Mouse (Mus musculus): ENCODE measurements around the gene Prepl. TPM values are rescaled to one million over a fixed set of nuclear protein-coding genes. Genes with fewer than 3 reads are reported as not detected.

Gene Prepl
- polyA plus RNA-seq, 1 experiment from 2014 or later: 129 TPM

GRCm38 (mm10) chr17:85038311-85038710 is 51.7 kb downstream of the Prepl start:
- DNase-seq: no peak
- WGBS: 83% methylated on average over 4 of the region's 4 CpGs

GRCm38 (mm10) chr17:85037855-85038254 is 52.2 kb downstream of the Prepl start:
- Histone ChIP-seq H3K36me3 (ENCODE audit: control insufficient read depth, insufficient read depth, low read length) (no peaks in the 10 kb centered on the region), H3K27me3 (ENCODE audit: control insufficient read depth, insufficient read depth, low read length) (no peaks in the 10 kb centered on the region), H3K9ac (replicated peaks; ENCODE audit: low read length) (no peak overlapping the region), H3K27ac (replicated peaks; ENCODE audit: low read depth, low read length) (no peak overlapping the region), H3K4me3 (replicated peaks; ENCODE audit: low read depth, low read length) (no peak overlapping the region), H3K4me1 (ENCODE audit: control insufficient read depth, insufficient read depth, low read length) (no peaks in the 10 kb centered on the region), H3K4me2 (ENCODE audit: low read length) (no peak overlapping the region), H3K9me3 (ENCODE audit: control insufficient read depth, low read length) (no peaks in the 10 kb centered on the region)
- ATAC-seq (ENCODE audit: low FRiP score, low TSS enrichment): no peak
- no peak for DNase-seq
- WGBS: 86% methylated on average over 5 of the region's 5 CpGs

More at GRCm38 (mm10) chr17:85038311-85038710, 51.7 kb downstream of the Prepl start:
- no peaks in the 10 kb centered on the region for H3K27me3 ChIP-seq (ENCODE audit: control insufficient read depth, insufficient read depth, low read length)
- H3K4me3 ChIP-seq (replicated peaks; ENCODE audit: low read depth, low read length): no peak overlapping the region
- H3K4me1 ChIP-seq (ENCODE audit: control insufficient read depth, insufficient read depth, low read length): no peaks in the 10 kb centered on the region
- no peak overlapping the region for H3K27ac ChIP-seq (replicated peaks; ENCODE audit: low read depth, low read length)
- no peak for ATAC-seq (ENCODE audit: low FRiP score, low TSS enrichment)
- no peaks in the 10 kb centered on the region for H3K9me3 ChIP-seq (ENCODE audit: control insufficient read depth, low read length)
- no peak overlapping the region for H3K4me2 ChIP-seq (ENCODE audit: low read length)
- H3K9ac ChIP-seq (replicated peaks; ENCODE audit: low read length): no peak overlapping the region
- H3K36me3 ChIP-seq (ENCODE audit: control insufficient read depth, insufficient read depth, low read length): no peaks in the 10 kb centered on the region

- Histone ChIP-seq H3K27me3 (ENCODE audit: control insufficient read depth, insufficient read depth, low read length) (no peaks in the 10 kb centered on the region), H3K4me1 (ENCODE audit: control insufficient read depth, insufficient read depth, low read length) (no peaks in the 10 kb centered on the region), H3K9me3 (ENCODE audit: control insufficient read depth, low read length) (no peaks in the 10 kb centered on the region), H3K9ac (replicated peaks; ENCODE audit: low read length) (no peak overlapping the region), H3K36me3 (ENCODE audit: control insufficient read depth, insufficient read depth, low read length) (no peaks in the 10 kb centered on the region), H3K4me3 (replicated peaks; ENCODE audit: low read depth, low read length) (no peak overlapping the region), H3K27ac (replicated peaks; ENCODE audit: low read depth, low read length) (no peak overlapping the region), H3K4me2 (ENCODE audit: low read length) (no peak overlapping the region)
- peak; percentile 18 for DNase-seq
- no peak for ATAC-seq (ENCODE audit: low FRiP score, low TSS enrichment)
- WGBS: 66% methylated on average over 11 of the region's 11 CpGs
These were observed 56.0 kb downstream of the Prepl start for GRCm38 (mm10) chr17:85034068-85034467.

GRCm38 (mm10) chr17:85033087-85033486 is 57.0 kb downstream of the Prepl start:
- Histone ChIP-seq H3K4me1 (ENCODE audit: control insufficient read depth, insufficient read depth, low read length) (no peaks in the 10 kb centered on the region), H3K27me3 (ENCODE audit: control insufficient read depth, insufficient read depth, low read length) (no peaks in the 10 kb centered on the region), H3K9me3 (ENCODE audit: control insufficient read depth, low read length) (no peaks in the 10 kb centered on the region), H3K4me3 (replicated peaks; ENCODE audit: low read depth, low read length) (no peak overlapping the region), H3K4me2 (ENCODE audit: low read length) (no peak overlapping the region), H3K36me3 (ENCODE audit: control insufficient read depth, insufficient read depth, low read length) (no peaks in the 10 kb centered on the region), H3K27ac (replicated peaks; ENCODE audit: low read depth, low read length) (no peak overlapping the region), H3K9ac (replicated peaks; ENCODE audit: low read length) (no peak overlapping the region)
- DNase-seq (no peak), ATAC-seq (ENCODE audit: low FRiP score, low TSS enrichment) (no peak)
- 88% methylated on average over 3 of the region's 3 CpGs for WGBS

GRCm38 (mm10) chr17:85030651-85031050 is 59.4 kb downstream of the Prepl start:
- no peaks in the 10 kb centered on the region for H3K27me3 ChIP-seq (ENCODE audit: control insufficient read depth, insufficient read depth, low read length)
- no peak overlapping the region for H3K4me3 ChIP-seq (replicated peaks; ENCODE audit: low read depth, low read length)
- H3K27ac ChIP-seq (replicated peaks; ENCODE audit: low read depth, low read length): no peak overlapping the region
- H3K4me2 ChIP-seq (ENCODE audit: low read length): no peak overlapping the region
- H3K4me1 ChIP-seq (ENCODE audit: control insufficient read depth, insufficient read depth, low read length): no peaks in the 10 kb centered on the region
- no peaks in the 10 kb centered on the region for H3K9me3 ChIP-seq (ENCODE audit: control insufficient read depth, low read length)
- no peaks in the 10 kb centered on the region for H3K36me3 ChIP-seq (ENCODE audit: control insufficient read depth, insufficient read depth, low read length)
- ATAC-seq (ENCODE audit: low FRiP score, low TSS enrichment) (no peak), DNase-seq (no peak)
- WGBS: 79% methylated on average over 5 of the region's 5 CpGs
- H3K9ac ChIP-seq (replicated peaks; ENCODE audit: low read length): no peak overlapping the region

- Histone ChIP-seq H3K4me1 (ENCODE audit: control insufficient read depth, insufficient read depth, low read length) (no peaks in the 10 kb centered on the region), H3K27me3 (ENCODE audit: control insufficient read depth, insufficient read depth, low read length) (no peaks in the 10 kb centered on the region), H3K27ac (replicated peaks; ENCODE audit: low read depth, low read length) (no peak overlapping the region), H3K4me3 (replicated peaks; ENCODE audit: low read depth, low read length) (no peak overlapping the region), H3K4me2 (ENCODE audit: low read length) (no peak overlapping the region), H3K9ac (replicated peaks; ENCODE audit: low read length) (no peak overlapping the region), H3K36me3 (ENCODE audit: control insufficient read depth, insufficient read depth, low read length) (no peaks in the 10 kb centered on the region), H3K9me3 (ENCODE audit: control insufficient read depth, low read length) (no peaks in the 10 kb centered on the region)
- WGBS: 93% methylated on average over 10 of the region's 10 CpGs
- DNase-seq (no peak), ATAC-seq (ENCODE audit: low FRiP score, low TSS enrichment) (no peak)
These were observed 61.2 kb downstream of the Prepl start for GRCm38 (mm10) chr17:85028797-85029196.

- Histone ChIP-seq H3K27me3 (ENCODE audit: control insufficient read depth, insufficient read depth, low read length) (no peaks in the 10 kb centered on the region), H3K4me1 (ENCODE audit: control insufficient read depth, insufficient read depth, low read length) (no peaks in the 10 kb centered on the region), H3K9me3 (ENCODE audit: control insufficient read depth, low read length) (no peaks in the 10 kb centered on the region), H3K4me2 (ENCODE audit: low read length) (no peak within 1 kb of the TSS), H3K4me3 (replicated peaks; ENCODE audit: low read depth, low read length) (no peak within 1 kb of the TSS), H3K27ac (replicated peaks; ENCODE audit: low read depth, low read length) (no peak within 1 kb of the TSS), H3K9ac (replicated peaks; ENCODE audit: low read length) (no peak within 1 kb of the TSS), H3K36me3 (ENCODE audit: control insufficient read depth, insufficient read depth, low read length) (no peaks in the 10 kb centered on the region)
- WGBS: 88% methylated on average over 20 of the region's 20 CpGs
- DNase-seq (no peak), ATAC-seq (ENCODE audit: low FRiP score, low TSS enrichment) (no peak)
These were observed 61.8 kb downstream of the Prepl start, which contains the start of gene Slc3a1 for GRCm38 (mm10) chr17:85028093-85028739. Slc3a1 (plus strand) TSS chr17:85028376.

- H3K4me3 ChIP-seq (replicated peaks; ENCODE audit: low read depth, low read length): no peak overlapping the region
- H3K4me2 ChIP-seq (ENCODE audit: low read length): no peak overlapping the region
- H3K9me3 ChIP-seq (ENCODE audit: control insufficient read depth, low read length): no peaks in the 10 kb centered on the region
- no peak for ATAC-seq (ENCODE audit: low FRiP score, low TSS enrichment)
- H3K27me3 ChIP-seq (ENCODE audit: control insufficient read depth, insufficient read depth, low read length): no peaks in the 10 kb centered on the region
- no peak overlapping the region for H3K9ac ChIP-seq (replicated peaks; ENCODE audit: low read length)
- WGBS: 89% methylated on average over 3 of the region's 3 CpGs
- no peaks in the 10 kb centered on the region for H3K36me3 ChIP-seq (ENCODE audit: control insufficient read depth, insufficient read depth, low read length)
- no peak overlapping the region for H3K27ac ChIP-seq (replicated peaks; ENCODE audit: low read depth, low read length)
- DNase-seq: no peak
- no peaks in the 10 kb centered on the region for H3K4me1 ChIP-seq (ENCODE audit: control insufficient read depth, insufficient read depth, low read length)
These were observed 62.8 kb downstream of the Prepl start for GRCm38 (mm10) chr17:85027247-85027646.

- Histone ChIP-seq H3K36me3 (ENCODE audit: control insufficient read depth, insufficient read depth, low read length) (no peaks in the 10 kb centered on the region), H3K4me3 (replicated peaks; ENCODE audit: low read depth, low read length) (no peak overlapping the region), H3K4me2 (ENCODE audit: low read length) (no peak overlapping the region), H3K9me3 (ENCODE audit: control insufficient read depth, low read length) (no peaks in the 10 kb centered on the region), H3K9ac (replicated peaks; ENCODE audit: low read length) (no peak overlapping the region), H3K27ac (replicated peaks; ENCODE audit: low read depth, low read length) (no peak overlapping the region), H3K27me3 (ENCODE audit: control insufficient read depth, insufficient read depth, low read length) (no peaks in the 10 kb centered on the region), H3K4me1 (ENCODE audit: control insufficient read depth, insufficient read depth, low read length) (no peaks in the 10 kb centered on the region)
- WGBS: 91% methylated on average over 6 of the region's 6 CpGs
- ATAC-seq (ENCODE audit: low FRiP score, low TSS enrichment) (no peak), DNase-seq (no peak)
These were observed 63.6 kb downstream of the Prepl start for GRCm38 (mm10) chr17:85026436-85026835.

Data from midbrain, embryonic 14.5 days (tissue).